ENCODE assay signal across 7 mouse cellular contexts in the genomic region with DNA sequence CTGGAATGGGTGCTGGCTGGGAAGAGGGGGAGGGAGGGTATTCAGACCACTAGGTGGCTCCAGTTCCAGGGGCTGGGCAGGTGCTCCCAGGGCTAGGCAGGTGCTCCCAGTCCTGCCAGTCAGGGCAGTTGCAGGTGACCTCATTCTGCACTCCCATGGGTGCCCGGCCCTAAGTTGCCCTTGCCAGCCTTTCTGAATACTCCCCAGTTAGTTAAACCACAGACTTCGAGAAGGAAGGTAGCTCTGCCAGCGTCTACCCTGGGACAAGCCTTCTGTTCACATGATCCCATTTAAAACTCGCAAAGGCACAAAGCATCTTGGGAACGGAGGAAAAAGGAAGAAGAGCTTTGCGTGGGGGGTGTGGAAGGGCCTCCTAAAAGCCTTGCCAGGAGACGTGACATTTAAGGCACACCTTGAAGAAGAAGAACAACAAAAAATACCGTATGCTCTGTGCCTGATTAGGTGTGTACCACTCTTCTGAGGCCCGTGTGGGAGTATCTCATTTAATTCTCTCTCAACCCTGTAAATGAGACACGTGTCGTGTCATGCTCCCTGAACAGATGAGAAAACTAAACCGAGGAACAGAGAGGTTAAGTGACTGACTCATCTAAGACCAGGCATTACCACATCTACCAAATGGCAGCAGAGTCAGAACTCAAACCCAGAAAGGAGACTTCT. TPM values are rescaled to one million over a fixed set of nuclear protein-coding genes. Genes with fewer than 3 reads are reported as not detected.
A peak's percentile ranks its signal among the peaks of the same experiment; 100 is the strongest.
DNase-seq lines count a peak whose midpoint lies in the region; ATAC-seq lines count a peak whose summit lies in the region.

No protein-coding gene starts in this region.

- no peaks in the 10 kb centered on the region for H3K36me3 ChIP-seq in intestine, embryonic 15.5 days

- peaks cover 39% of the 10 kb centered on the region for H3K27me3 ChIP-seq in intestine, embryonic 15.5 days (replicated peaks)

- no peak overlapping the region for H3K9ac ChIP-seq in intestine, embryonic 15.5 days

- peak; percentile 32 for ATAC-seq in activated CD4-positive, CD25-positive, alpha-beta regulatory T cell, adult 4 months
- ATAC-seq in intestine, embryonic 15.5 days = no peak

- WGBS in intestine, embryonic 15.5 days = 35% methylated on average over 12 of the region's 12 CpGs

- peak; percentile 61 for DNase-seq in layer of hippocampus, adult 9-11 months
- no peak for DNase-seq in layer of hippocampus, adult 18-20 months (ENCODE audit: low spot score in 2 of 2)
- DNase-seq in right cerebral cortex, postnatal 36 days (ENCODE audit: low spot score in 2 of 2) = peak; percentile 43 to 49
- no peak for DNase-seq in cerebellum, adult 11-12 months
- DNase-seq in cerebellum, adult 11 months = no peak

- no peak overlapping the region for H3K4me3 ChIP-seq in intestine, embryonic 15.5 days (replicated peaks)

- H3K27ac ChIP-seq in intestine, embryonic 15.5 days = no peak overlapping the region

- H3K4me1 ChIP-seq in intestine, embryonic 15.5 days (replicated peaks) = peaks cover 10% of the 10 kb centered on the region

- peak overlapping the region; percentile 71 for H3K4me2 ChIP-seq in intestine, embryonic 15.5 days (replicated peaks)

- no peaks in the 10 kb centered on the region for H3K9me3 ChIP-seq in intestine, embryonic 15.5 days

RNA-seq across cellular contexts. Expression of a gene that starts 0.7 kb away (rescaled TPM):
- 10 to 100 TPM; 92.7 to 97.3 TPM for total RNA-seq in layer of hippocampus, adult 18-20 months (2021)
- 10 to 100 TPM in 1 of 2 experiments, 1 to 10 TPM in 1; 7.6 to 11.4 TPM for polyA plus RNA-seq in activated CD4-positive, CD25-positive, alpha-beta regulatory T cell, adult 4 months (2017; shearing (Covaris generic))
- 0.49 and 1.0 TPM in 2 replicates for polyA plus RNA-seq in intestine, embryonic 15.5 days (2015; fragmentation: Nextera tagmentation; extraction: Ambion mirVana)

RNA-seq across cellular contexts. Expression of a gene that starts 13.9 kb away (rescaled TPM):
- under 1 TPM; 0.61 to 0.82 TPM for total RNA-seq in layer of hippocampus, adult 18-20 months (2021)
- polyA plus RNA-seq in activated CD4-positive, CD25-positive, alpha-beta regulatory T cell, adult 4 months (2017; shearing (Covaris generic)) = not detected
- not detected in 2 replicates for polyA plus RNA-seq in intestine, embryonic 15.5 days (2015; fragmentation: Nextera tagmentation; extraction: Ambion mirVana)

RNA-seq across cellular contexts. Expression of a gene that starts 35.4 kb away (rescaled TPM):
- total RNA-seq in layer of hippocampus, adult 18-20 months (2021) = 10 to 100 TPM; 39.3 to 40.5 TPM
- 10 to 100 TPM; 11.7 to 18.4 TPM for polyA plus RNA-seq in activated CD4-positive, CD25-positive, alpha-beta regulatory T cell, adult 4 months (2017; shearing (Covaris generic))
- polyA plus RNA-seq in intestine, embryonic 15.5 days (2015; fragmentation: Nextera tagmentation; extraction: Ambion mirVana) = 47.5 and 49.3 TPM in 2 replicates

RNA-seq across cellular contexts. Expression of a gene that starts 35.6 kb away (rescaled TPM):
- total RNA-seq in layer of hippocampus, adult 18-20 months (2021) = 10 to 100 TPM; 27.5 to 29.5 TPM
- polyA plus RNA-seq in activated CD4-positive, CD25-positive, alpha-beta regulatory T cell, adult 4 months (2017; shearing (Covaris generic)) = 1 to 10 TPM; 1.1 to 2.4 TPM
- polyA plus RNA-seq in intestine, embryonic 15.5 days (2015; fragmentation: Nextera tagmentation; extraction: Ambion mirVana) = 10.6 and 11.4 TPM in 2 replicates

RNA-seq across cellular contexts. Expression of a gene that starts 59.1 kb away (rescaled TPM):
- total RNA-seq in layer of hippocampus, adult 18-20 months (2021) = 1 to 10 TPM in 1 of 2 experiments, under 1 TPM in 1; 0.99 to 1.0 TPM
- under 1 TPM; 0.41 to 0.70 TPM for polyA plus RNA-seq in activated CD4-positive, CD25-positive, alpha-beta regulatory T cell, adult 4 months (2017; shearing (Covaris generic))
- polyA plus RNA-seq in intestine, embryonic 15.5 days (2015; fragmentation: Nextera tagmentation; extraction: Ambion mirVana) = 0.28 and 0.40 TPM in 2 replicates

Comparison
In these comparisons a context has a peak if more than half of its experiments do, and no peak if none do; other contexts are left out.
1. DNase-seq: peak in layer of hippocampus, adult 9-11 months (single experiment) and right cerebral cortex, postnatal 36 days (2 of 2); none in layer of hippocampus, adult 18-20 months (0 of 2), cerebellum, adult 11-12 months (single experiment) and cerebellum, adult 11 months (single experiment).